Mouse (Mus musculus): ENCODE measurements at regions not wholly inside any gene's neighbourhood (a gene's known extent, or its start where the extent isn't known, plus 50 kb on each side); places are given as distances from the start of the nearest gene placed in this dataset.

DNA sequence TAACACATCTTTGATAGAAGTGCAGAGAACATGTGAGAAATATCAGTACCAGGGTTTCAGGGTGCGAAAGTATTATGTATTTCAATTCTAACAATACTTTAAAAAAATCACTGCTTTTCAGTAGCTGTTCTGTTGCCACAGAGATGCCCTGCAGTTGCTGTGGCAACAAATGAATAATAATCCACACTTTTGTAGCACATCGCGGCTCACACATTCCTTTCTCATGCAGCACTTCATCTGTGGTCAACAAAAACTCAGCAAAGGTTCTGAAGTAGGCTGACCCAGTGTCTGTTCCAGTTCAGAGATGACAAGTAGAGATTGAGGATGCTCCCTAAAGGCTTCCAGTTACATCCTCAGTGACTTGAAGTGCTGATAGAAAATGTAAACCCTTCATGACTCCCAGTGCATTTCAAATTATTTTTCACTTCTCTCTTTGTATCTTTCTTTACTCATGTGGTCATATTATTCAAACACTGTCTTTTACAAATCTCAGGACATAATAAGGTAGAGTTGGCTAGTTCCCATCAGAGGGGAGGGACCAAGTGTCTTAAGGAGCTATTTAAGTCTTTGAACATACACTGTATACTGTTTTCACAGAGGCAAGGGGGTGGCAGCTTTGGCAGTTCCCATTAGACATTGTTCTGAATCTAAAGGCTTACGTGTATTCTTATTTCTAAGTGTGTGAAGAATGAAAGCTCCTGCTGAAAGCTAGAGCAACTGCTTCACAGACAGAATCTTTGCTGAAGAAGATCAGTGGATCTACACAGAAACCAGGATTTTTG, 460.6 kb upstream of the Slit2 start:
- no peak for DNase-seq (ENCODE audit: low spot score)

DNA sequence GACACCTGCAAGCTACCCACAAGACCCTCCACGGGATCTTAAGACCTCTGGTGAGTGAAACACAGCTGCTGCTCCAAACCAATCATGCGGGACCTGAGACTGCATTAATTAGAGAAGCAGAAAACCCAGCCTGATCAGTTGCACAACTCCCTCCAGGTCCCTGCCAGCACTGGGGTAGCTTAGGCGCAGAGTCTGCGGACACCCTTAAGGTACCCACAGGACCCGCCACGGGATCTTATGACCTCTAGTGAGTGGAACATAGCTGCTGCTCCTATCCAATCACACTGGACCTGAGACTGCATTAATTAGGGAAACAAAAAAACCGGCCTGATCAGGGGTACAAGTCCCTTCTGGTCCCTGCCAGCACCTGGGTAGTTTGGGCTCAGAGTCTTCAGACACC, 454.3 kb upstream of the Slit2 start:
- no peak for DNase-seq (ENCODE audit: low spot score)

DNA sequence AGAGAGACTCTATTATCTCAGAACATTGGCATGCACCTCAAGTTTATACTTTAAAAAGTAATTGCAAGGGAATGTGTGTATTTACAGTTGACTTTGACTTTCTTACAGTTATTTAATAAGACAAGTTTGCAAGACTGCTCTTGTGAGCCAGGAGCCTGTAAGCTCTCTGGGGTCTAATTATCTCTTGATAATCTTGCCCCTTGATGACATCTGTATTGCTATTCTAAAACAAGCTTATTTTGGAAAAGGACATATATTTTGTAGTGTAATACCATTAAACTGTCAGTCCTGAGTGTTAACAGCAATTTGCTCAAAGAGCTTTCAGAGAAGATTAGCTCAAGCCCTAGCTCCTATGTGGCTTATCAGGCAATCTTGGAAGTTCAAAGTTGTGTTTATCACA, 445.4 kb upstream of the Slit2 start:
- no peak for DNase-seq (ENCODE audit: low spot score)

DNA sequence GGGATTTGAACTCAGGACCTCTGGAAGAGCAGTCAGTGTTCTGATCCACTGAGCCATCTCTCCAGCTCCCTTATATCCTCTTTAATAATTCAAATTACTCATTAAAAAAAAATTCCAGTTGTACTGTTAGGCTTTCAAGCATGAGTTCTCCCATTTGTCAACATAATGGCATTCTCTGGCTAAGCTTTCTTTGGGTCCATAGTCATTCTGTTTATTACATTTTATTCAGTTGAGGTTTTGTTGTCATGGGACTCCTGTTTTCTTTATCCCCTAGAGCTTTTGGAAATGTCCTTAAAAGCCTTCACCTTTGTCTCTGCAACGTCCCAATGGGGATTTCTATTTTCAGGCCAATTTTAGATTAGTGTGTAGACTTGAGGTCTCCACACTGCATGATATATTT, 440.7 kb upstream of the Slit2 start:
- no peak for DNase-seq (ENCODE audit: low spot score)

DNA sequence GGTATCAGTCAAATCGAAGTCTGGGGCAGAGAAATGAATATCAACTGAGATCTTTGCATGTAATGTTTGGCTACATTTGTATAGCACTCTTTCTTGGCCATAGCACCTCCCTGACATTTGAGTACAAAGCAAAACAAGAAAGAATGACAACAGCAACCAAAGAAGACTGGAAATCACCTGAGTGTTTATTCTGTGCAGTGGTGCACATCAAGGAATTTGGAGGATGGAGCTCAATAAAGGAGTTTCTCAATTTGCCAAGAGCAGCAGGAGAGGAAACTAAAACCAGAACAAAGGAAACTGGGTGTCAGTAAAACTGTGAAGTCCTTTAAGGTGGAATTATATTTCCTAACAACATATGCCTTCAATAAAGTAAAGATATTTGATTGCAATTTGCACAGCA, 426.2 kb upstream of the Slit2 start:
- no peak for DNase-seq (ENCODE audit: low spot score)

DNA sequence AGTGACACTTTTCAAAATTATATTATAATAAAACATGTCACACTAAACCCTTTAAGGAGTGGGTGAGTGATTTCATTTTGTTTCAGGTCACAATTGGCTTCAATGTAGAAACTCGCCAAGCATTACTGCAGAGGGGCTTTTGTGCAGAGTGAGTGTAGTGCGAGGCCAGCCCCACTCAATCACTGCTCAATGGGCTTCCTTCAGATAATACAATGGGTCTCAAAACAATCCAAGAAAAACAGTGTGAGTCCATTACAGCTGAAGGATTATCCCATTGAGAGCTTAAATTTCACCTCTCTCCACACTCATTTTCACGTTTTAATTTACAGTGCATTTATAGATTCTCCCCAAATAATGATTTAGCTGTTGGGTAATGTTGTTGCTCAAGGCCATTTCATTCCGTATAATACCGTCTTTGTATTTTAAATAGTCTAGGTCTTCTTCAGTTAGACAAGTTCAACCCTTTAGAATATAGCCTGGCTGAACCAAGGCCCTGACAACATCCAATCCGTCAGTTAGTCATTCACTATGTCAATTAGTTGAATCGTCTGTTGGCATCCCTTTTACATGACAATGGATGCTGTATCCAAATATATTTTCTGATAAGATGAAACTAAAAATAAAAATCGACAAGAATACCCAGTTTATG, 425.7 kb upstream of the Slit2 start:
- no peak for DNase-seq (ENCODE audit: low spot score)

Data from adipocyte (in vitro differentiated cells).